Mouse (Mus musculus): Measurements from ENCODE around the gene Ptprr. TPM values are rescaled to one million over a fixed set of nuclear protein-coding genes. Genes with fewer than 3 reads are reported as not detected.

Gene Ptprr
- polyA plus RNA-seq, 1 experiment from 2014 or later = 2.9 TPM

DNA sequence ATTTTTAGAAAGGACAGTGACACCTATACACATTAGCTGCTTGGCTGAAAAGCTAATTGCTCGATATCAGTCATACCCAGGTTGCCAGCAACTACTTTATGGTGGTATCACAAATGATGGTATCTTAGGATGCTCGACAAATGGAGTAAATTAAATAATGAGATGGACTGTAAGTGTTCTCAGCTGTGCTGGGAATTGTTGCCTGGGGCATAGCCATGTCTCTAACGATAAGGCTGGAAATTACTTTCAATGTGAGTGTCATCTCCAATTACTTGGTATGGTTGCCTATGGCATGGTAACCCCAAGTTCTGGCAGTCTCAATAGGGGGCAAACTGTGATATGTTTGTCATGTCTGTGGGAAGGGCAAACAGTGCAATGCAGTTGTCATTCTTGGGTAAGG lies 3.1 kb downstream of the Ptprr start:
- Histone ChIP-seq H3K4me1 (ENCODE audit: control insufficient read depth, insufficient read depth, low read length) (no peaks in the 10 kb centered on the region), H3K27ac (ENCODE audit: low read depth, low read length) (no peak overlapping the region), H3K27me3 (ENCODE audit: control insufficient read depth, insufficient read depth, low read length) (no peaks in the 10 kb centered on the region), H3K9ac (ENCODE audit: low read length) (no peak overlapping the region), H3K36me3 (ENCODE audit: control insufficient read depth, insufficient read depth, low read length) (no peaks in the 10 kb centered on the region), H3K4me2 (no peak overlapping the region), H3K9me3 (ENCODE audit: control insufficient read depth, low read length) (no peaks in the 10 kb centered on the region), H3K4me3 (ENCODE audit: low read depth, low read length) (no peak overlapping the region)
- ATAC-seq (ENCODE audit: low FRiP score) = no peak
- WGBS = 77% methylated on average over 3 of the region's 3 CpGs
- no peak for DNase-seq (ENCODE audit: low spot score, missing footprints)

DNA sequence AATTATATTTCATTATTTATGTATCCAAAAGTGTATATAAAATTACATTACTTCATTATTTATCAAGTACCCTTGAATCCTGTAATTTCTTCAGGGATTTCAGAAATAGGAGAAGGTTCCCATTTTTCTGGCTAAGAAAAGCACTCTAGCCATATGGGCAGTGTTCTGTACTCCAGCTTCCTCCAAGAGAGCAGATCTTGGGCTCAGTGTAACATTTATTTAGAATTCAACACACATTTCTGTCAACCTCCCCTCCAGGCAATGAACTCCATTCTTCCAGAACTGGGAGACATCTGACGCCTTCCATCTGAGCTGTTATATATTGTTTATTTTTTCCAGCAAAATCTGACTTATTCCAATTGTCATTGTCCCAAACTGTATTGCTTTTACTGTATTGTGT lies 20.1 kb downstream of the Ptprr start:
- H3K9ac ChIP-seq (ENCODE audit: low read length) = no peak overlapping the region
- ATAC-seq (ENCODE audit: low FRiP score) = no peak
- DNase-seq (ENCODE audit: low spot score, missing footprints) = no peak
- 86% methylated on average over 1 of the region's 1 CpGs for WGBS
- no peak overlapping the region for H3K4me2 ChIP-seq
- no peaks in the 10 kb centered on the region for H3K36me3 ChIP-seq (ENCODE audit: control insufficient read depth, insufficient read depth, low read length)
- no peak overlapping the region for H3K4me3 ChIP-seq (ENCODE audit: low read depth, low read length)
- no peaks in the 10 kb centered on the region for H3K9me3 ChIP-seq (ENCODE audit: control insufficient read depth, low read length)
- no peaks in the 10 kb centered on the region for H3K4me1 ChIP-seq (ENCODE audit: control insufficient read depth, insufficient read depth, low read length)
- no peak overlapping the region for H3K27ac ChIP-seq (ENCODE audit: low read depth, low read length)
- H3K27me3 ChIP-seq (ENCODE audit: control insufficient read depth, insufficient read depth, low read length) = no peaks in the 10 kb centered on the region

DNA sequence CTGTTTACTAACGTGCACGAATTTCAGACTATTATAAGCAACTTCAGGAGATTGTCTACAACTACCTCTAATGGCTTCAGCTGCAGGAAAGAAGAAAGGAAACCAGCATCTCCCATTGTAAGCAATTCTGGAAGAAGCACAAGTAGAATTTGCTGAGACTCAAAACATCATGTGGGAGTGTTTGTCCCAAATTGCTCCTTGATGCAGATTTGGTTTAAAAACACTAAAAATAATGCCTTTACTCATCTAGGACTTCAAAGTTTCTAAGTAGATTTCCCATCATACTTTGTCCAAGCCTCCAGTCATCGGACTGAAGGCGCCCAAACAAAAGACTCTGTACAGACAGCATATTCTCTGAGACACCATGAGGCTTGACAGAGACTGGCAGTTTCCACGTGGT lies 57.9 kb downstream of the Ptprr start:
- 87% methylated on average over 5 of the region's 5 CpGs for WGBS
- no peaks in the 10 kb centered on the region for H3K9me3 ChIP-seq (ENCODE audit: control insufficient read depth, low read length)
- no peaks in the 10 kb centered on the region for H3K36me3 ChIP-seq (ENCODE audit: control insufficient read depth, insufficient read depth, low read length)
- DNase-seq (ENCODE audit: low spot score, missing footprints) (no peak), ATAC-seq (ENCODE audit: low FRiP score) (no peak)
- no peaks in the 10 kb centered on the region for H3K4me1 ChIP-seq (ENCODE audit: control insufficient read depth, insufficient read depth, low read length)
- H3K27ac ChIP-seq (ENCODE audit: low read depth, low read length) = no peak overlapping the region
- H3K27me3 ChIP-seq (ENCODE audit: control insufficient read depth, insufficient read depth, low read length) = no peaks in the 10 kb centered on the region
- H3K4me2 ChIP-seq = no peak overlapping the region
- no peak overlapping the region for H3K9ac ChIP-seq (ENCODE audit: low read length)
- H3K4me3 ChIP-seq (ENCODE audit: low read depth, low read length) = no peak overlapping the region

DNA sequence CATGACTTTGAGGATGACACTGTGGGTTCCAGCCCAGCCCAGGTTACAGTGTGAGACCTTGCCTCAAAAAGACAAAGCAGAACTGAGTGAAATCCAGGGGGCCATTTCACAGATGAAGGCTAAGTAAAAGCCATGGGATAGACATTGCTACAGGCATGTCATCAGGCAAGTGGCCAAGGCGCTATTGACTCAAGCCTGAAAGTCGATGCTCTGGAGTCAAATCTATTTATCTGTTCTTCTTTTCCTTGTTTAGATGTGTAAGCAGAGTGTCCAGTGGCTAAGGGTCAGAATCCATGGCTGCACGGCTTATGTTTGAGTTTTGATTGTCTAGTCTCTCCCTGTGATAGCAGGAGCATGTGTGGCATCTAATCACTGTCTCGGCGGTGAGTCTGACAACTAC lies 60.6 kb downstream of the Ptprr start:
- no peak for DNase-seq (ENCODE audit: low spot score, missing footprints)
- Histone ChIP-seq H3K36me3 (ENCODE audit: control insufficient read depth, insufficient read depth, low read length) (no peaks in the 10 kb centered on the region), H3K27ac (ENCODE audit: low read depth, low read length) (no peak overlapping the region), H3K4me3 (ENCODE audit: low read depth, low read length) (no peak overlapping the region), H3K27me3 (ENCODE audit: control insufficient read depth, insufficient read depth, low read length) (no peaks in the 10 kb centered on the region), H3K4me1 (ENCODE audit: control insufficient read depth, insufficient read depth, low read length) (no peaks in the 10 kb centered on the region), H3K4me2 (no peak overlapping the region), H3K9ac (ENCODE audit: low read length) (no peak overlapping the region), H3K9me3 (ENCODE audit: control insufficient read depth, low read length) (no peaks in the 10 kb centered on the region)
- WGBS = 84% methylated on average over 5 of the region's 5 CpGs
- ATAC-seq (ENCODE audit: low FRiP score) = no peak

DNA sequence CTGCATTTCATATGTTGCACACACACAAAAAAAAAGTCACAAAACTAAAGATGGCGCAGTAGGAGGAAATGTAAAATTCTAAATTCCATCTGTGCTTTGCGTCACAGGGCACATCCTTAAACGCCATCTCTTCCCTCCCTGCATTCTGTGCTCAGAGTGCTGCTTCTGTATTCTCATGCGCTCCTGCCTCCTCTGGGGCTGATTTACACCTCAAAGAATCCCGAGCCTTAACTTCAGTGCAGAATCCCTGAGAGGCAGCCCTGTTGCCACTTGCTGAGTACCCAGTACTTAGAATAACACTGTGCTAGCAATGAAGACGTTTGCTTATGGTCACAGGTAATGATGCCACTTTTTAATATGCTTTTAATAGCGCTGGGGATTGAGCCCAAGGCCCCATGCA lies 61.4 kb downstream of the Ptprr start:
- H3K27me3 ChIP-seq (ENCODE audit: control insufficient read depth, insufficient read depth, low read length) = no peaks in the 10 kb centered on the region
- H3K4me2 ChIP-seq = no peak overlapping the region
- WGBS = 46% methylated on average over 7 of the region's 7 CpGs
- no peak overlapping the region for H3K4me3 ChIP-seq (ENCODE audit: low read depth, low read length)
- no peaks in the 10 kb centered on the region for H3K9me3 ChIP-seq (ENCODE audit: control insufficient read depth, low read length)
- no peak for ATAC-seq (ENCODE audit: low FRiP score)
- H3K27ac ChIP-seq (ENCODE audit: low read depth, low read length) = no peak overlapping the region
- DNase-seq (ENCODE audit: low spot score, missing footprints) = no peak
- no peaks in the 10 kb centered on the region for H3K36me3 ChIP-seq (ENCODE audit: control insufficient read depth, insufficient read depth, low read length)
- H3K9ac ChIP-seq (ENCODE audit: low read length) = no peak overlapping the region
- H3K4me1 ChIP-seq (ENCODE audit: control insufficient read depth, insufficient read depth, low read length) = no peaks in the 10 kb centered on the region

DNA sequence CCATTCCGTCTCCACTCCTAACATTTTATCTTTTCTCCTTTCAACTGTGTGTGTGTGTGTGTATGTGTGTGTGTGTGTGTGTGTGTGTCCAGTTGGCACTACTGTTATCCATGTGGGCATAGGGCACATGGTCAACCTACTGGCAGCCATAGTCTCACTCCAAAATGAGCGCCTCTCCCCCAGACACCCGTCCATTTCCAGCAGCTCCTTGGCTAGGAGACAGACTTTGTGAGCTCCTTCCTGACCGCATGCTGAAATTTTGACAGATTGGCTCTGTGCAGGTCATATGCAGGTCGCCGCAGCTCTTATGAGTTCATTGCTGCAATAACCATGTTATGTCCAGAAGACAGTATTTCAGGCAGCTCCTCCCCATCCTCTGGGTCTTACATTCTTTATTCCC lies 62.8 kb downstream of the Ptprr start:
- no peaks in the 10 kb centered on the region for H3K27me3 ChIP-seq (ENCODE audit: control insufficient read depth, insufficient read depth, low read length)
- no peak overlapping the region for H3K4me3 ChIP-seq (ENCODE audit: low read depth, low read length)
- H3K4me2 ChIP-seq = no peak overlapping the region
- no peaks in the 10 kb centered on the region for H3K9me3 ChIP-seq (ENCODE audit: control insufficient read depth, low read length)
- no peak overlapping the region for H3K9ac ChIP-seq (ENCODE audit: low read length)
- H3K36me3 ChIP-seq (ENCODE audit: control insufficient read depth, insufficient read depth, low read length) = no peaks in the 10 kb centered on the region
- ATAC-seq (ENCODE audit: low FRiP score) (no peak), DNase-seq (ENCODE audit: low spot score, missing footprints) (no peak)
- 96% methylated on average over 6 of the region's 6 CpGs for WGBS
- H3K27ac ChIP-seq (ENCODE audit: low read depth, low read length) = no peak overlapping the region
- no peaks in the 10 kb centered on the region for H3K4me1 ChIP-seq (ENCODE audit: control insufficient read depth, insufficient read depth, low read length)

DNA sequence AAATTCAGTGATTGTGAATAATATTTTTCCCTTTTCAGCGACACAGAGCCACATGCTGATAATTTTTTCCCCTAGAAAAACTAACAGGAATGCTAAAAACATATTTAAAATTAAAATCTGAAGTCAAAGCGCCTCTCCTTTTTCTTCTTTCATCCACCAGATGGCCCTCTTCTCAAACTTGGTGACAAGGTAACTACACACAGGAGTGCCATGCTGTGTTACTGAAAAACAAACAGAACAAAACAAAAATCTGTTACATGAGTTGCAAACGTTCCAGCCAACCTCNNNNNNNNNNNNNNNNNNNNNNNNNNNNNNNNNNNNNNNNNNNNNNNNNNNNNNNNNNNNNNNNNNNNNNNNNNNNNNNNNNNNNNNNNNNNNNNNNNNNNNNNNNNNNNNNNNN lies 66.0 kb downstream of the Ptprr start:
- Histone ChIP-seq H3K27me3 (ENCODE audit: control insufficient read depth, insufficient read depth, low read length) (no peaks in the 10 kb centered on the region), H3K9ac (ENCODE audit: low read length) (no peak overlapping the region), H3K4me1 (ENCODE audit: control insufficient read depth, insufficient read depth, low read length) (no peaks in the 10 kb centered on the region), H3K27ac (ENCODE audit: low read depth, low read length) (no peak overlapping the region), H3K4me3 (ENCODE audit: low read depth, low read length) (no peak overlapping the region), H3K36me3 (ENCODE audit: control insufficient read depth, insufficient read depth, low read length) (no peaks in the 10 kb centered on the region), H3K4me2 (no peak overlapping the region), H3K9me3 (ENCODE audit: control insufficient read depth, low read length) (no peaks in the 10 kb centered on the region)
- ATAC-seq (ENCODE audit: low FRiP score) (no peak), DNase-seq (ENCODE audit: low spot score, missing footprints) (no peak)
- WGBS = 31% methylated on average over 3 of the region's 3 CpGs

DNA sequence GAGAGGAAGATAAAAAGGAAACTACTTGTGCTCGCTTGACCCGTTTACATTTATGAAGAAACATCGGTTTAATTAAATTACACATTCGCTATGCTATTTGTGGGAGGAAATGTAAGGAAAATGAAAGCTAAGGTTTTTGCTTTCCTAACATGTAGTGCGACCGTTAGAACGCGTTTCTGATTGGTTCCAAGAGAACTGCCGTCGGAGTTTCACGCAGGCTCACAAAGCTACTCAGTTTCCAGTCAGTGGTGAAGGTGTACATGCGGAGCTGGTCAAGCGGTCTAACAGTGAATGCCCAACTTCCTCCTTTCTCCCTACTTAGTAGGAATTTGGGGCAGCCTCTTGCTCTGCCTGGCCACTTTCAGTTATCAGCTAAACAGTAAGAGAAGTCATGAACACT lies 78.5 kb downstream of the Ptprr start:
- Histone ChIP-seq H3K36me3 (ENCODE audit: control insufficient read depth, insufficient read depth, low read length) (no peaks in the 10 kb centered on the region), H3K4me3 (ENCODE audit: low read depth, low read length) (no peak overlapping the region), H3K4me1 (ENCODE audit: control insufficient read depth, insufficient read depth, low read length) (no peaks in the 10 kb centered on the region), H3K27me3 (ENCODE audit: control insufficient read depth, insufficient read depth, low read length) (no peaks in the 10 kb centered on the region), H3K4me2 (no peak overlapping the region), H3K9me3 (ENCODE audit: control insufficient read depth, low read length) (no peaks in the 10 kb centered on the region), H3K9ac (ENCODE audit: low read length) (no peak overlapping the region), H3K27ac (ENCODE audit: low read depth, low read length) (no peak overlapping the region)
- ATAC-seq (ENCODE audit: low FRiP score) = no peak
- WGBS = 90% methylated on average over 13 of the region's 13 CpGs
- DNase-seq (ENCODE audit: low spot score, missing footprints) = no peak

DNA sequence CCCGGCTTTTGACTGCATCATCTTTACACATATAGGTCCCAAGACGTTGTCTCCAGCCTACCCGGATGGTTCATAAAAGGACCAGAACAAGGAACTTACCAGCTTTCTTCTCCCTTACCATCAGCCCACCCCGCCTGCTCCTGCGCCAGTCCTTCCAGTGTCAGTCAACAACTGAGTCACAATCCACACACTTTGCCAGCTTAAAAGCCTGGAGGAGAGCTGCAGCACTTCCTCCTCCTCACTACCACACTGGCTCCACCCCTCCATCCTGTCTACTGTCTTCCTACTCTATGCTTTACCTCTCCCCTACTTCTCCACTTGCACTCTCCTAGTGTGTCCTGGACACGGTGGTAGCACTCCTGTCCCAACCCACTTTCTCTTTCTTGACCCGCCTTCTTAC lies 80.5 kb downstream of the Ptprr start:
- Histone ChIP-seq H3K9ac (ENCODE audit: low read length) (no peak overlapping the region), H3K9me3 (ENCODE audit: control insufficient read depth, low read length) (no peaks in the 10 kb centered on the region), H3K4me2 (no peak overlapping the region), H3K4me1 (ENCODE audit: control insufficient read depth, insufficient read depth, low read length) (no peaks in the 10 kb centered on the region), H3K4me3 (ENCODE audit: low read depth, low read length) (no peak overlapping the region), H3K27ac (ENCODE audit: low read depth, low read length) (no peak overlapping the region), H3K27me3 (ENCODE audit: control insufficient read depth, insufficient read depth, low read length) (no peaks in the 10 kb centered on the region), H3K36me3 (ENCODE audit: control insufficient read depth, insufficient read depth, low read length) (no peaks in the 10 kb centered on the region)
- WGBS = 89% methylated on average over 7 of the region's 7 CpGs
- ATAC-seq (ENCODE audit: low FRiP score) (no peak), DNase-seq (ENCODE audit: low spot score, missing footprints) (no peak)

DNA sequence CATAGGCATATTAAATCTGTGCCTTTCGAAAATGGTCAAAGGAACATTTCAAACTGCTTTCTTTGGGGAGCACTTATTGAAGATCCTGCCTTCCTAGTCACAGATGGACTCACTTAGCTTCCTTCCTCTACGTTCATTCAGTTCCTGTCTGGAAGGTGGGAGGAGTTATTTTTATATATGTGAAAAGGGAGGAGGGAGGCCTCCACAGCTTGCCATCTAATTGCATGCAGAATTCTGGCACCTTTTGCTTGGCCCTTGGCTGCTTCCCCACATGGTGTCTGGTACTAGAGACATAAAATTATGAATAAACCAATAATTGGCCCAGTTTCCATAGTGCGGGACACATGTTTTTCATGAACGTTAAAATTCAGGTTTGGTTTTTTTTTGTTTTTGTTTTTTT lies 90.2 kb downstream of the Ptprr start:
- no peak for ATAC-seq (ENCODE audit: low FRiP score)
- WGBS = 83% methylated on average over 4 of the region's 4 CpGs

More for the DNA sequence above, 90.2 kb downstream of the Ptprr start:
- Histone ChIP-seq H3K4me2 (no peak overlapping the region), H3K9me3 (ENCODE audit: control insufficient read depth, low read length) (no peaks in the 10 kb centered on the region), H3K4me1 (ENCODE audit: control insufficient read depth, insufficient read depth, low read length) (no peaks in the 10 kb centered on the region), H3K9ac (ENCODE audit: low read length) (no peak overlapping the region), H3K4me3 (ENCODE audit: low read depth, low read length) (no peak overlapping the region), H3K27me3 (ENCODE audit: control insufficient read depth, insufficient read depth, low read length) (no peaks in the 10 kb centered on the region), H3K27ac (ENCODE audit: low read depth, low read length) (no peak overlapping the region), H3K36me3 (ENCODE audit: control insufficient read depth, insufficient read depth, low read length) (no peaks in the 10 kb centered on the region)
- DNase-seq (ENCODE audit: low spot score, missing footprints) = no peak

All from midbrain, embryonic 11.5 days (tissue).